Mouse (Mus musculus): Measurements from ENCODE around the gene Ralgapb.

DNA sequence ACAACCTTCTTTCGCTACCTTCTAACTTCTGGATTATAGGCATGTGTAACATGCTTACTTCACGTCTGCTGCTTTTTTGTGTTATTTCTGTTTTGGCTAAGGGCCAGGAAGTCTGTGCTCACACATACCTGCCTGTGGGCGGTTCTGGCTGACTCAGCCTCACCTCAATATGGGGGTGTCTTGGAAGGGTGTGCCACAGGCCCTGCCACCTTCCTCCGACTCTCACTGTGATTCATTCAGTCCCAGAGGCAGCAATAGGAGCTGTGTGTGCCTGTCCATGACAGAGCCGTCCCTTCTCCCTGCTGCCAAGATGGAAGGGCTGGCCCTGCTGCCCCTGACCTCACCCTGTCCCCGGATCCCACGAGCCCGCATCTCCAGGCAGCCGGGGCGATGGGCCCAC is 102.9 kb downstream of the Ralgapb start, which contains the start of gene Arhgap40:
- TF ChIP-seq CTCF (IDR thresholded peaks at IDR 0.05; ENCODE audit: low read depth, low read length) = no peak
- no peak for TF ChIP-seq POLR2A (IDR thresholded peaks at IDR 0.05; ENCODE audit: extremely low read depth, insufficient read depth, low read length)

Data from liver, adult 2 months (tissue).